ENCODE assay signal across 8 mouse cellular contexts in the genomic region with DNA sequence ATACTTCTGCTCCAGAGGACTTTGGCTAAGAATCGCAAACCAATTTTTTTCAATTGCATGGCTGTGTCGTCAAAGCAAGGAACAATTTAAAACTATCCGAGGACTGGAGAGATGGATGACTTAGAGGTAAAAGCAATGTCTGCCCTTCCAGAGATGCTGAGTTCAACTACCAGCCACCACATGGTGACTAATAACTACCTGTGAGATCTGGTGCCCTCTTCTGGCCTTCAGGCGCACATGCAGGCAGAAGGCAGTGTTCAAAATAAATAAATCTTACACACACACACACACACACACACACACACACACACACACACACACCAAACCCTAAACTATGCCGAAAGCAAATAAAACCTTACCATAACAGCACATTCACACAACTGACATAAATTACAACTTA.
DNase-seq lines count a peak whose midpoint lies in the region; ATAC-seq and TF ChIP-seq lines count a peak whose summit lies in the region.

No protein-coding gene starts in this region.

- H3K4me3 ChIP-seq in gastrocnemius, adult 2 months: no peak overlapping the region
- H3K4me3 ChIP-seq in G1E (ENCODE audit: low read depth, low read length): no peak overlapping the region

- no peaks in the 10 kb centered on the region for H3K9me3 ChIP-seq in G1E (replicated peaks)

- peak; percentile 46 for TF ChIP-seq CTCF in gastrocnemius, adult 2 months (IDR thresholded peaks at IDR 0.05)
- peak; percentile 34; the same call in 1 of the 2 replicates for TF ChIP-seq CTCF in G1E (IDR thresholded peaks at IDR 0.05; ENCODE audit: low read depth, low read length)

- no peak for ATAC-seq in G1E (ENCODE audit: extremely low read depth, insufficient number of reproducible peaks, low FRiP score, poor library complexity, severe bottlenecking)
- peak; percentile 70 for ATAC-seq in granulocyte monocyte progenitor cell, adult 5-6 weeks (replicated peaks; ENCODE audit: poor library complexity, severe bottlenecking)
- 0 out of 2 replicates have a peak, but pooled peaks have one; percentile 55 for ATAC-seq in neutrophil, adult 5-6 weeks (ENCODE audit: extremely low read depth, insufficient number of reproducible peaks, low FRiP score, poor library complexity, severe bottlenecking)

- no peak for DNase-seq in gastrocnemius, adult 2 months
- DNase-seq in gastrocnemius, postnatal 25 days: no peak
- DNase-seq in 3134 (ENCODE audit: extremely low read depth, insufficient read length, low spot score) (peak; percentile 10), G1E (ENCODE audit: low spot score) (no peak)
- no peak for DNase-seq in right cerebral cortex, adult 2 months (ENCODE audit: low spot score in 2 of 2)
- no peak for DNase-seq in left cerebral cortex, postnatal 10 days (ENCODE audit: extremely low spot score in 1 of 2, low spot score in 2 of 2)

- H3K36me3 ChIP-seq in G1E (replicated peaks): peaks cover 27% of the 10 kb centered on the region

- intact Hi-C loops in gastrocnemius, adult 2 months (cut with DNase I): no loop called here
- intact Hi-C loops in left cerebral cortex, postnatal 10 days (cut with DNase I): no loop called here

- no peak overlapping the region for H3K27ac ChIP-seq in gastrocnemius, adult 2 months

- H3K27me3 ChIP-seq in G1E (ENCODE audit: insufficient read depth, low read length): no peaks in the 10 kb centered on the region

- H3K4me1 ChIP-seq in G1E (ENCODE audit: insufficient read depth, low read depth, low read length): no peaks in the 10 kb centered on the region
